Mouse (Mus musculus) ES-E14 (cell line): ENCODE results near the gene Lin7a.

Experiments
- HCFC1 ChIP-seq: IDR thresholded peaks from 2 replicates; pipeline ENCODE4 v1.6.1; 2012; ENCODE audit warnings: low read length, inconsistent platforms, borderline replicate concordance; ENCODE audit not compliant: insufficient read depth
- MAFK ChIP-seq: IDR thresholded peaks from 2 replicates; pipeline ENCODE4 v1.6.1; 2014; ENCODE audit warnings: mild to moderate bottlenecking, low read depth, low read length, inconsistent platforms; ENCODE audit not compliant: insufficient read depth
- ZNF384 ChIP-seq: IDR thresholded peaks from 2 replicates; pipeline ENCODE4 v1.6.1; 2012; ENCODE audit warnings: low read depth, low read length, inconsistent platforms

GRCm38 (mm10) chr10:107233825-107234224 lies 37.7 kb upstream of the Lin7a start:
- no peak for TF ChIP-seq MAFK
- TF ChIP-seq ZNF384 = no peak
- TF ChIP-seq HCFC1 = no peak
